Mouse (Mus musculus) neutrophil, adult 5-6 weeks (primary cell): ENCODE measurements around the gene Klhl3. TPM values are rescaled to one million over a fixed set of nuclear protein-coding genes. Genes with fewer than 3 reads are reported as not detected.

ENCODE experiments used
- ATAC-seq: fragments of 151-379, 151-347 bp; 2 replicates; pipeline ENCODE4 v1.8.0; 2017; ENCODE audit warnings: mild to moderate bottlenecking, moderate TSS enrichment; ENCODE audit not compliant: insufficient number of reproducible peaks, poor library complexity, low FRiP score, severe bottlenecking; ENCODE audit errors: extremely low read depth
- total RNA-seq: library from RNA; stranded (forward); fragments of 200-1000 nt; gene quantifications from 2 replicates; pipeline ENCODE4 v1.2.3, GENCODE M21; 2017

Gene Klhl3
- total RNA-seq, 1 experiment from 2014 or later, result 0.47 TPM

DNA sequence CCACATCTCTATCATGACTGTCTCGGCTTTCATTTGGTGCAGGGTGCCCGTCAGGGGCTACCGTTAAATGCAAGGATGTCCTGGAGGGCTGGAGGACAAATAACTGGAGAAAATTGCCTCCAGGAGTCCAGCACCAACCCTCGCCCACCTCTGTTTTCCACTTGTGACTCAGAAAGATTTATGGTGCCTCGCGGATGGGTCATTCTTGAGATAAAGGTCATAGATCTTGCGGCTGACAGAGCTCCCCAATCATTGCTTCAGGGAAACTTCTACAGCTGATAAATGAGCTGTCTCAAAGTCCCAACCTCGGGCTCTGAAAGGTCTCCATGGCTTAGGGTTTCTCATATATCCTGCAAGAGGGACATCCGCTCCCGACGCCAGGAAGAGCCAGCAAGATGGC lies 116.9 kb downstream of the Klhl3 start:
- ATAC-seq, result no peak

DNA sequence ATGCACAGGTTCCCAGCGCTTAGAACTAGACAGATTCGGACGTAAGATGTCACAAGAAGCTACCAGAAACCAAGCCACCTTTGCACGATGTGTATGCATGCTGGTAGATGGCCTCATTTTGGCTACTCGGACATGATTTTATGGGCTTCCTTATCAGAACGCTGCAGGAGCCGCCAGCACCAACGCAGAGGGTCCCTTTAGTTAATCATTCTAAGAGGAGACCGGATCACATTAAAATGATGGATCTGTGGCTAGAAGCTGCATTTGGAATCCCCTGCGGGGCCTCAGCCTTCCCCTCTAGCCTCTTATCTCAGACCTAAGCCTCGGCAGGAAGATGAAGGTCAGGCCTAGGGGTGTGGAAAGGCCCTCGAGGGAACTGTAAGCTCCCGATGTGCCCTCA lies 117.5 kb downstream of the Klhl3 start:
- no peak for ATAC-seq

DNA sequence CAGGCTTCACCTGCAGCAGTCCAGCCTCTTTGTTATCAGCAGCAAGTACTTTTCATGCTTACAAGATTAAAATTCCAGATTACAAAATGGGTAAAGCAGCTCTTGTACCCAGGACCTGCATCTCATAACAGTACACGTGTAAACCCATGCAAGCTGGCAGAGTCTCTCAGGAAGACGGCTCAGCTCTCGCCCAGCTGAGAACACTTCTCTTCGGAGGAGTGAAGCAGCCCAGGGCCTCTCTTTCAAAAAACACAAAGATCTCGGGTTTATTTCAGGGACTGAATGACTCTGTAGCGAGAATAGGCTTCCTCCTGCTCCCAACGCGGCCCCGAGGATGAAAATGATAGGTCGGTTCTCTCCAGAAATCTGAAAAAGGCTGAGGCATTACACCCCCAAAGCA lies 128.8 kb downstream of the Klhl3 start:
- no peak for ATAC-seq

DNA sequence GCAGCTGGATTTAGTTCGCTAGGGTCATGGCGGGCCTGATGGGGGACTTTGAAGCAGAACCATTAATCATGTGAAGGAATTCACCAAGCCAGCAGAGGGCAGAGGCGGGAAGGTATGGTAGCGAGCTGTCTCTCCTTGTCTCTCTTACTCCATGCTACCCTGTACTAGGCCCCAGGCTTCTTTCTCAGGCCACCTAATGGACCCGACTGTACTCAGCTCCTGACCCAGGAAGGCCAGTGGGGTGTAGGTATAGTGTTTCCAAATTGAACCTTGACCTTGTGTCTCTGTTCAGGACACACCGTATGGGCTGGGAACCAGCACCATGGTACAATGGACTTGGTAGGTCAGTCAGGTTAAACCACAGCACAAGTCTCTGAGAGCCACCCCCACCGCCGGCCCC lies 129.2 kb downstream of the Klhl3 start:
- ATAC-seq, result no peak

DNA sequence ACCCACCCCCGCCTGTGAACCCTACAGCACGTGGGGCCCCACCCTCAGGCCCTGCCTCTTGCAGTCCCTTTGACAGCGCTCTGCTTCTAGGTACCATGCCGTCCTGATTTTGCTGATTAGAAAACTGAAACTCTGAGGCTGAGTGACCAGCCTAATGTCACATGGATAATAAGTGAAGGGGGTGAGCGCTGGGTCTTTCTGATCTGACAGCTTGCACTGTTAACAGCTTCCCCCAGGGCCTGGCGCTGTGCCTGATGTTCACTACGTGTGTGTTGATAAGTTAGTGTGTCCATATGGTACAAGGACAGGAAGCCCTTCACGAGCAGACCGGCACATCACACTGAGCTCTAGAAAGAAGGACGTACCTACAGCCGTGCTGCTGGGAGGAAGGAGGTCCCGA lies 130.1 kb downstream of the Klhl3 start:
- ATAC-seq, result no peak

DNA sequence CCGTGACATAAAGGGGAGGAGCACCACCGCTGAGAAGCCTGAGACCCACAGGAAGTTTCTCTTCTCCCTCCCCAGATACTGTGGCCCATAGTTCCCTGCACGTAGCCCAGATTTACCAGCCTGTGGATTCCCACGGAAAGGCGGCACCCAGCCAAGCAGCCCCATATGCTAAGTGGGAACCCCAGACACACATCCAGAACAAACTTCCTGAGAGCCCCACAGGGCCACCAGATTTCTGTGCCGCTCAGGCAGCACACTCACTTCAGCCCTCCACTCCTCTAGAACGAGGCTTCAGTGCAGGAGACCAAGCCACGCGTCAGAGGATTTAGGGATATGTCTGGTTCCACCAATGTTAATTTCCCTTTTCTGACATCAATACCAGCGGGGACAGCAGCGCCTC lies 130.5 kb downstream of the Klhl3 start:
- no peak for ATAC-seq

DNA sequence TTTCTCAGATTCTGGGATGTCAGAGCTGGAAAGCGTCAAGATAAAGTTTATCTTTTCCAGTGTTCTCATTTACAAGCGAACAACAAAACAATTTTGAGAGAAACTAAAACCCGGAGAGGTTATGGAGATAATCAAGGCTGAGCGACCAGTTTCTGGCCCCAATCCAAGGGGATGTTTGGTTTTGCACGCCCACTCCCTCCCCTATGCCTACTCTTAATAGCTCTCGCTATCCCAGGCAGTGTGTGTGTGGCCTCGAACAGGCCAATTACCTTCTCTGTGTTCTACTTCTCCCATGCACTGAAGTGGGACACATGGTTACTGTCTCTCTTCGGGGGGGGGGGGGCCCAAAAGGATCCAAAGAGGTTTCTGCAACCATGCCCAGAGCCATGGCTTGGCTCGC lies 132.7 kb downstream of the Klhl3 start:
- no peak for ATAC-seq

DNA sequence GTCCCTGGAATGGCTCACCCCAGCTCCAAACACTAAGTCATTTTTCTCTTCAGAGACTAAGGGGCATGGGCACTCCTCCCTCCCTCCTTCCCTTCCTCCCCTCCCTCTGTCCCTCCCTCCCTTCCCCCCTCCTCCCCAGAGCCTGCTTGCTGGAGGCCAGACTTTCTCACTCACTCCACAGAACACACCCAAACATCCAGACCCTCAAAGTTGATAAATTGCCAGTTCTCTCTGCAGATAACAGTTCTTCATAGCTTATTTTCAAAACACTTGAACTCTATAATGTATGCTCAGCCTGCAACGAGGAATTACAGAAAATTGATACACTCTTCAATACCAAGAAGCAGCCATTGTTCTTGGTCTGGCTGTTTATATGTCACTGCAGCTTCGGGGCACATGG lies 133.3 kb downstream of the Klhl3 start:
- no peak for ATAC-seq

DNA sequence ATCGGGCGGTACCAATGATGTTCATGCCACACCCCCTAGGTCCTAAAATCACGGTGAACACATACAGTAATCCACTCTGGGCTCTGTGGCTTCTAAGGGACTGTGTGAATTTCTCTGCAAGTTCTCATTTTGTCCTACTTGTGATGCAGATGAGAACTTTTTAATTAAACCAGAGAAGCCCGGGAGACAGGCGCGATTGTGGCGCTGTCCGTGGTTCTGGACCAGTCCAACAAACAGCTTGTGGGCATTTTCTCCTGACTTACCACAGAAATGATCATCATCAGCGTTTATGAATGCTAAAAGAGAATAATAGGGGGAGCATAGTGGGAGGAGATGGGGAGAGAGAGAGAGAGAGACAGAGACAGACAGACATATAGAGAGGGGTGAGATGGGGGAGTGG lies 134.5 kb downstream of the Klhl3 start:
- ATAC-seq, result no peak

DNA sequence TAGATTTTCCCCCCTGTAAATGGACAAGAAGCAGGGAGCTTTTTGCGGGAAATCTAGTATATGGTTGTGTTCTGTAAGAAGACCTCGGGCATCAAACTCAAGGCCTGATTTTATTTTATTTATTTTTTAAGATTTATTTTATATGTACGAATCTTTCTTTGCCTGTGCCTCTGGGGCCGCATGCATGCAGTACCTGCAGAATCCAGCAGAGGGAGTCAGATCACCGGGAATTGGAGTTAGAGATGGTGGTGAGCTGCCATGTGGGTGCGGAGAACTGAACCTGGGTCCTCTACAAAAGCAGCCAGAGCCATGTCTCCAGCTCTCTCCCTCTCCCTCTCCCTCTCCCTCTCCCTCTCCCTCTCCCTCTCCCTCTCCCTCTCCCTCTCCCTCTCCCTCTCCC lies 135.7 kb downstream of the Klhl3 start:
- no peak for ATAC-seq

DNA sequence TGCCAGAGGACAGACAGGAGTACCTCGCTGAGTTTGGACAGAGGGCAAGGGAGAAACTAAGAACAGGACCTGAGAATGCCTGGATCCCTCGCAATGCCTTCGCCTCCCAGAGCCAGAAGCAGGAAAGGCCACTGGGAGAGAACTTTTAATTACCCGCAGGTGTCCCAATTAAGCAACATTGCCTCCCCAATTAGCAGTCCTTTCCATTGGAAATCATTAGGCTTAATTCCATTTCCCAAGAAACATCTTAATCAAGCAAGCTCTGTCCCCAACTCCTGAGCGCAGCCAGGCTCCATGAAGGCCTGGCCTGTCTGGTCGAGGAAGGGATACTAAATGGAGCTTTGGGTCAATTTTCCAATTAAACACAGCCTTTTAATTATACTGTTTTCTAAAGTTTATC lies 147.7 kb downstream of the Klhl3 start:
- no peak for ATAC-seq

DNA sequence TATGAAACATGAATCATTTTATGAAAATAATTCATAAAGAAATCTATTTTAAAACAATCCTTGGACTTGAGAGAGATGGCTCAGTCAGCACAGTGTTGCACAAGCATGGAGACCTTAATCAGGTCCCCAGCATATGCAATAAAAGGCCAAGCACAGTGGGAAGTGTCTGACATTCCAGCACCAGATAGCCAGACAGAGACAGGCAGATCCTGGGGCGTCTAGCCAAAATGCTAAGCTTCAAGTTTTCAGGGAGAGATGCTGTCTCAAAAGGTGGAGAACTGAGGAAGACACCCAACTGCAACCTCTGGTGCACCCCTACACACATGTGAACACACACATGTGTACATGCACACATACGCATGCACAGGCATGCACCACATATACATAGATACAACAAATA lies 153.1 kb downstream of the Klhl3 start:
- ATAC-seq, result no peak

DNA sequence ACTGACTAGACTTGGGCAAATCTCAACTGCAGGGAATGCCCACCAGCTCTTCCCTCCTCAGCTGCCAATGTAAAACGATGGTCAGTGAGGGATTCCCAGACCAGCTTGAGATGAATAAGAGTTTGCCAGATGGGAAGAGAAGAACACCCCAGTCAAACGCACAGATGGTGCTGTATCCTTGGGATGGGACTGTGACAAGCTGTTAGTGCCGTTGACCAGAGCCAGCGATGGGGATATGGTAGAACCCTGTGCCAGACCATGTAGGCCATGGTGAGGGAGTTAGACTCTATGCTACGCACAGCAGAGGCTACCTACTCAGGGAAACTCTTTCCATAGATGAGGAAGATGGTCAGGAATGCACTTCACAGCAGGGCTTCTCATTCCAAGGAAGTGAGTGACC lies 153.6 kb downstream of the Klhl3 start:
- ATAC-seq, result no peak

Other genes with a start within 250 kb of the Klhl3 start
- not detected in 2 replicates for gene Spock1, start 205.3 kb downstream of the Klhl3 start, total RNA-seq
- 50.7 and 55.9 TPM in 2 replicates for gene Hnrnpa0, start 15.0 kb upstream of the Klhl3 start, total RNA-seq
- gene Idnk, start 44.1 kb upstream of the Klhl3 start, total RNA-seq, result 85.7 and 88.8 TPM in 2 replicates
- 61.6 and 62.0 TPM in 2 replicates for gene Ubqln1, start 102.1 kb upstream of the Klhl3 start, total RNA-seq
- 1.4 and 2.2 TPM in 2 replicates for gene Gkap1, start 162.1 kb upstream of the Klhl3 start, total RNA-seq
- not detected in 2 replicates for gene Kif27, start 245.5 kb upstream of the Klhl3 start, total RNA-seq